Mouse (Mus musculus) forebrain, embryonic 14.5 days (tissue): Measurements from ENCODE around the gene Lsm2. TPM values are rescaled to one million over a fixed set of nuclear protein-coding genes. Genes with fewer than 3 reads are reported as not detected.

Experiments used
- ATAC-seq: fragments of 200-750 bp; cut with Nextera tagmentation; 2 replicates; pipeline ENCODE4 v1.8.0; 2017; ENCODE audit warnings: mild to moderate bottlenecking, moderate library complexity
- DNase-seq: peaks from one replicate; pipeline ENCODE4 v3.0.0-alpha.2; 2015; ENCODE audit warnings: low spot score
- H3K27ac ChIP-seq: fragments of 300-500 bp; sonication (generic); 2 replicates; pipeline ENCODE4 v1.5.1; 2014; ENCODE audit warnings: low read depth, mild to moderate bottlenecking, control low read depth, low read length, moderate library complexity
- H3K27me3 ChIP-seq: fragments of 300-500 bp; sonication (generic); replicated peaks from 2 replicates; pipeline ENCODE4 v1.6.1; 2014; ENCODE audit warnings: low read length, control low read depth, mixed read lengths; ENCODE audit not compliant: control insufficient read depth, insufficient read depth
- H3K36me3 ChIP-seq: fragments of 300-500 bp; sonication (generic); 2 replicates; pipeline ENCODE4 v1.6.1; 2014; ENCODE audit warnings: low read length, control low read depth; ENCODE audit not compliant: control insufficient read depth, insufficient read depth
- H3K4me1 ChIP-seq: fragments of 300-500 bp; sonication (generic); 2 replicates; pipeline ENCODE4 v1.6.1; 2014; ENCODE audit warnings: antibody characterized with exemption, low read length, control low read depth; ENCODE audit not compliant: control insufficient read depth, insufficient read depth
- H3K4me2 ChIP-seq: fragments of 300-500 bp; sonication (generic); 2 replicates; pipeline ENCODE4 v1.6.1; 2014; ENCODE audit warnings: mild to moderate bottlenecking, control low read depth, low read length
- H3K4me3 ChIP-seq: fragments of 300-500 bp; sonication (generic); 2 replicates; pipeline ENCODE4 v1.5.1; 2014; ENCODE audit warnings: low read depth, low read length, control low read depth
- H3K9ac ChIP-seq: fragments of 300-500 bp; sonication (generic); 2 replicates; pipeline ENCODE4 v1.6.1; 2014; ENCODE audit warnings: mild to moderate bottlenecking, low read length, control low read depth, moderate library complexity
- H3K9me3 ChIP-seq: fragments of 300-500 bp; sonication (generic); replicated peaks from 2 replicates; pipeline ENCODE4 v1.6.1; 2016; ENCODE audit warnings: low read length, control low read depth, mixed read lengths; ENCODE audit not compliant: control insufficient read depth
- WGBS: fragments of 180-500 bp; shearing (Covaris S2); extraction: QIAGEN DNeasy Blood & Tissue Kit; methylation state at CpG from one replicate; pipeline ENCODE4 v1.1.7; 2014; 5-methylcytosine and 5-hydroxymethylcytosine counted together
- polyA plus RNA-seq: library from polyadenylated mRNA; unstranded; fragments of >200 nt; fragmentation: Nextera tagmentation; extraction: Ambion mirVana; gene quantifications from 2 replicates; pipeline ENCODE4 v1.2.1, GENCODE M21; 2014

Lsm2 gene
- polyA plus RNA-seq, 1 experiment from 2014 or later = 148 TPM

DNA sequence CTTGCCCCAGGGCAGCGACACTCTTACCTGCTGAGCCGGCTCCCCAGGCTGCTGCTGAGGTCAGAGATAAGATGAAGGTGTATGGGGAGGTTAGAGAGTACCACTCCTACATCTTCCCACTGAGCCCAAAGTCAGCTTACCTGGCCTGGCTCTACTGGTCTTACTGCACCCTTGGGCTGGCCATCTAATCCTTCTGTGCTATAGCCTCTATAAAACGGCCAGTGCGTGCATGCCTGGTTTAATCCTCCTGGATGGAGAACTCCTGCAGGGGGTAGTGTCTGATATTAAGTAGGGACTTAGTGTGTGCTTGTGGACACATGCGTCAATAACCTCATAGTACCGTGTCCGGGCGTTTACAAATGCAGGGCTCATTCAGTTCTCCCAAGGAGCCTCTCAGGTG lies 38.9 kb downstream of the Lsm2 start:
- H3K27ac ChIP-seq = no peak overlapping the region
- no peaks in the 10 kb centered on the region for H3K27me3 ChIP-seq
- no peak overlapping the region for H3K4me2 ChIP-seq
- no peak overlapping the region for H3K4me3 ChIP-seq
- 79% methylated on average over 8 of the region's 8 CpGs for WGBS
- peaks cover 18% of the 10 kb centered on the region for H3K36me3 ChIP-seq
- DNase-seq = no peak
- peaks cover 4% of the 10 kb centered on the region; the same call in 1 of the 2 replicates for H3K4me1 ChIP-seq
- no peak overlapping the region for H3K9ac ChIP-seq
- H3K9me3 ChIP-seq = no peaks in the 10 kb centered on the region
- ATAC-seq = no peak

- ATAC-seq (peak; percentile 72), DNase-seq (peak; percentile 81)
- 6% methylated on average over 17 of the region's 17 CpGs for WGBS
- Histone ChIP-seq H3K4me3 (no peak overlapping the region), H3K9ac (no peak overlapping the region; the same call in 1 of the 2 replicates), H3K9me3 (no peaks in the 10 kb centered on the region), H3K36me3 (peaks cover 11% of the 10 kb centered on the region), H3K4me2 (0 out of 2 replicates have a peak overlapping the region, but pooled peaks have one; percentile 5), H3K4me1 (peaks cover 7% of the 10 kb centered on the region), H3K27ac (no peak overlapping the region), H3K27me3 (no peaks in the 10 kb centered on the region)
Observed at GRCm38 (mm10) chr17:35021163-35021808, 39.6 kb downstream of the Lsm2 start.

GRCm38 (mm10) chr17:35021842-35022477 lies 40.3 kb downstream of the Lsm2 start:
- H3K27me3 ChIP-seq = no peaks in the 10 kb centered on the region
- H3K9ac ChIP-seq = no peak overlapping the region; the same call in 1 of the 2 replicates
- H3K27ac ChIP-seq = no peak overlapping the region
- no peaks in the 10 kb centered on the region for H3K9me3 ChIP-seq
- WGBS = 60% methylated on average over 6 of the region's 6 CpGs
- H3K36me3 ChIP-seq = peaks cover 5% of the 10 kb centered on the region; the same call in 1 of the 2 replicates
- H3K4me2 ChIP-seq = 0 out of 2 replicates have a peak overlapping the region, but pooled peaks have one; percentile 5
- no peak overlapping the region for H3K4me3 ChIP-seq
- ATAC-seq = no peak
- no peak for DNase-seq
- peaks cover 7% of the 10 kb centered on the region for H3K4me1 ChIP-seq

DNA sequence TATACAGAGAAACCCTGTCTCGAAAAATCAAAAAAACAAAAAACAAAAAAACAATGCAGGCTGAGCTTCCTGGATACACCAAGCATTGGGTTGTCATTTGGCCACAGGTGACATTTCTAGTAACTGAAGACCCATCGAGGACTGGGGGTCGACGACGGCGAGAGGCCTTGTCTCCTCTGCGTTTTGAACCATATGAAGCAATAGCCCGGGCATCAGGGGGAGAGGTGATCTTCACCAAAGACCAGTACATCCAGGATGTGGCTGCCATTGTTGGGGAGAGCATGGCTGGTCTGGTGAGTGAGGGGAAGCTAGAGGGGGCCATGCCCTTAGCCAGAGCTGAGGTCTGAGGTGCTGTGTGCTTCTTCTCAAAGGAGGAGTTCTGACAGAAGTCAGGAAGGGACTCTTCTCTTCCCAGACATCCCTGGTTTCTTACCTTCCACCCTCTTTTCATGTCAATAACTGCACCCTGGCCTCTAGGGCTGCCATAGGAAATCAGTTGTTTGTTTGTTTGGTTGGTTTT lies 40.9 kb downstream of the Lsm2 start:
- Histone ChIP-seq H3K4me1 (peaks cover 11% of the 10 kb centered on the region), H3K27ac (no peak overlapping the region), H3K36me3 (no peaks in the 10 kb centered on the region), H3K27me3 (no peaks in the 10 kb centered on the region), H3K9ac (no peak overlapping the region), H3K4me3 (no peak overlapping the region), H3K4me2 (no peak overlapping the region), H3K9me3 (no peaks in the 10 kb centered on the region)
- no peak for ATAC-seq
- DNase-seq = no peak
- 94% methylated on average over 8 of the region's 8 CpGs for WGBS

DNA sequence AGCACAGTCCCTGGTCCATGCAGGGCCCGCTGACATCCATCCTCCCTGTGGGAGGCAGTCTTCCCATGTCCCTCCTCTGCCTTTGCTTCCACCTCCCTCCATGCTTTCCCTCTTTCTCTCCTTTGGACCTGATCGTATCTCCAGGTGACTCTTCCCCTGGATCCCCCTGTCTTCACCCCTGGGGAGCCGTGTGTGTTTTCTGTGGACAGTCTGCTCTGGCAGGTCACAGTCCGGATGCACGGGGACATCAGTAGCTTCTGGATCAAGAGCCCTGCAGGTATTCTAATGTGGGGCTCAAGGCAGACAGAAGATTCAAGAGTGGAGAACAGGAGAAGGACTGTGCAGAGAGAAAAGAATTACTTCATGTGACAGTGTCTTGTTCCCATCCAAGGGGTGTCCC lies 41.6 kb downstream of the Lsm2 start:
- 86% methylated on average over 5 of the region's 5 CpGs for WGBS
- no peak overlapping the region for H3K4me3 ChIP-seq
- no peak for ATAC-seq

DNA sequence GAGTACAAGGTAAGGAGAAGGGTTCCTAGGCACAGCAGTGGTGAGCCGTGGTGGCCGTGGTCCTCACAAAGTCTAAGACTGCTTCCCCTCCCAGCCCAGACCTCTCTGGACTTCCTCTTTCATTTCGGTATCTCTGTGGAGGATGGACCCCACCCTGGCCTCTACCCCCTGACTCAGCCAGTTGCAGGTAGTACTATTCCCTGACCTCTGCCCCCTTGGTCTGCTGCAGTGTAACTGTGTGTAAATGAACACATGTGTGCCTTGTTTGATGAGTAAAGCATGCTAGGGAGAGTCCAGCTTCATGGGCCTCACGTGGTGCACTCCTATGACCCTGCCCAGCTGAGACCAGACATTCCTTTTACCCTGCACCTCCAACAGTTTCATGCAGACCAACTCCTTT lies 42.1 kb downstream of the Lsm2 start:
- Histone ChIP-seq H3K9me3 (no peaks in the 10 kb centered on the region), H3K36me3 (no peaks in the 10 kb centered on the region), H3K27me3 (no peaks in the 10 kb centered on the region), H3K4me1 (peaks cover 14% of the 10 kb centered on the region), H3K9ac (no peak overlapping the region), H3K27ac (no peak overlapping the region), H3K4me2 (no peak overlapping the region), H3K4me3 (no peak overlapping the region)
- no peak for DNase-seq
- 88% methylated on average over 4 of the region's 4 CpGs for WGBS
- no peak for ATAC-seq

More for the DNA sequence above, 41.6 kb downstream of the Lsm2 start:
- no peaks in the 10 kb centered on the region for H3K27me3 ChIP-seq
- no peaks in the 10 kb centered on the region for H3K36me3 ChIP-seq
- H3K4me2 ChIP-seq = no peak overlapping the region
- H3K4me1 ChIP-seq = peaks cover 14% of the 10 kb centered on the region
- no peak for DNase-seq
- H3K9me3 ChIP-seq = no peaks in the 10 kb centered on the region
- no peak overlapping the region for H3K9ac ChIP-seq
- H3K27ac ChIP-seq = no peak overlapping the region

- H3K4me3 ChIP-seq = no peak overlapping the region
- no peak overlapping the region for H3K4me2 ChIP-seq
- H3K36me3 ChIP-seq = no peaks in the 10 kb centered on the region
- WGBS = 79% methylated on average over 13 of the region's 13 CpGs
- no peak for ATAC-seq
- no peak for DNase-seq
- no peaks in the 10 kb centered on the region for H3K27me3 ChIP-seq
- H3K9me3 ChIP-seq = no peaks in the 10 kb centered on the region
- no peak overlapping the region for H3K27ac ChIP-seq
- peaks cover 14% of the 10 kb centered on the region for H3K4me1 ChIP-seq
- H3K9ac ChIP-seq = no peak overlapping the region
Observed at GRCm38 (mm10) chr17:35024261-35024660, 42.6 kb downstream of the Lsm2 start.

GRCm38 (mm10) chr17:35024691-35025488 lies 43.2 kb downstream of the Lsm2 start:
- Histone ChIP-seq H3K9ac (no peak overlapping the region), H3K4me2 (no peak overlapping the region), H3K9me3 (no peaks in the 10 kb centered on the region), H3K4me1 (peaks cover 14% of the 10 kb centered on the region), H3K27ac (no peak overlapping the region), H3K36me3 (no peaks in the 10 kb centered on the region), H3K4me3 (no peak overlapping the region), H3K27me3 (no peaks in the 10 kb centered on the region)
- DNase-seq (no peak), ATAC-seq (no peak)
- WGBS = 72% methylated on average over 7 of the region's 10 CpGs
